Mouse (Mus musculus) heart, embryonic 12.5 days (tissue): Measurements from ENCODE around the gene 1700020N01Rik. TPM values are rescaled to one million over a fixed set of nuclear protein-coding genes. Genes with fewer than 3 reads are reported as not detected.

ENCODE experiments used
- ATAC-seq: fragments of 200-750 bp; cut with Nextera tagmentation; 2 replicates; pipeline ENCODE4 v1.8.0; 2017; ENCODE audit warnings: moderate TSS enrichment, moderate library complexity; ENCODE audit not compliant: insufficient number of reproducible peaks, low FRiP score
- H3K27ac ChIP-seq: fragments of 300-500 bp; sonication (generic); 2 replicates; pipeline ENCODE4 v1.5.1; 2016; ENCODE audit warnings: mild to moderate bottlenecking, moderate library complexity; ENCODE audit not compliant: poor library complexity, severe bottlenecking
- H3K27me3 ChIP-seq: fragments of 300-500 bp; sonication (generic); replicated peaks from 2 replicates; pipeline ENCODE4 v1.6.1; 2016; ENCODE audit warnings: mild to moderate bottlenecking, moderate library complexity
- H3K36me3 ChIP-seq: fragments of 300-500 bp; sonication (generic); 2 replicates; pipeline ENCODE4 v1.6.1; 2016; ENCODE audit warnings: mild to moderate bottlenecking, moderate library complexity
- H3K4me1 ChIP-seq: fragments of 300-500 bp; sonication (generic); replicated peaks from 2 replicates; pipeline ENCODE4 v1.6.1; 2016; ENCODE audit warnings: mild to moderate bottlenecking
- H3K4me2 ChIP-seq: fragments of 300-500 bp; sonication (generic); 2 replicates; pipeline ENCODE4 v1.6.1; 2016; ENCODE audit warnings: mild to moderate bottlenecking, moderate library complexity
- H3K4me3 ChIP-seq: fragments of 300-500 bp; sonication (generic); 2 replicates; pipeline ENCODE4 v1.5.1; 2016; ENCODE audit warnings: mild to moderate bottlenecking
- H3K9ac ChIP-seq: fragments of 300-500 bp; sonication (generic); 2 replicates; pipeline ENCODE4 v1.6.1; 2016; ENCODE audit warnings: mild to moderate bottlenecking, moderate library complexity
- H3K9me3 ChIP-seq: fragments of 300-500 bp; sonication (generic); replicated peaks from 2 replicates; pipeline ENCODE4 v1.6.1; 2016; ENCODE audit warnings: mild to moderate bottlenecking, moderate library complexity
- WGBS: fragments of 180-500 bp; shearing (Covaris S2); methylation state at CpG from one replicate; pipeline ENCODE4 v1.1.7; 2016; 5-methylcytosine and 5-hydroxymethylcytosine counted together
- polyA plus RNA-seq: library from polyadenylated mRNA; unstranded; fragments of >200 nt; fragmentation: Nextera tagmentation; extraction: Ambion mirVana; gene quantifications from 2 replicates; pipeline ENCODE4 v1.2.1, GENCODE M21; 2016

Gene 1700020N01Rik
- polyA plus RNA-seq, 1 experiment from 2014 or later, result 0.54 TPM

DNA sequence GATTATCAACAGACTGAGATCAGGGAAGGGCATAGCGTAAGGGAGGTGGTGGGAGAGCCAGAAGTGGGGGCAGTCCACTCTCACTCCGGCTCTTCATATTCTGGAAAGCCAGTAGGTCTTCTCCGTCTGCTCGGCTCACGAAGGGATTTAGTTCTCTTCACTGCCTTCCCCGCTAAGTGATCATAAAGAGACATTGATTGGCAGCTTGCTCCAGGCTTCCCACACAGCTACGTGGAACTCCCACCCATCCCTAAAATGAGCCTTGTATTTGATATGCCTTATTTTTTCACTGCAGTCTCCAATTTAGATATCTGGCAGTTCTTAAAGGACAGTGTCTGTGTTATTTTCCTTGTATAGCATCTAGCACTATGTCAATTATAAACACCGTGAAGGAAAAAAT is 11.5 kb downstream of the 1700020N01Rik start:
- Histone ChIP-seq H3K4me2 (no peak overlapping the region), H3K27me3 (no peaks in the 10 kb centered on the region), H3K9ac (no peak overlapping the region), H3K9me3 (no peaks in the 10 kb centered on the region), H3K27ac (no peak overlapping the region), H3K36me3 (no peaks in the 10 kb centered on the region), H3K4me1 (peaks cover 24% of the 10 kb centered on the region), H3K4me3 (no peak overlapping the region)
- ATAC-seq, result no peak
- WGBS, result 77% methylated on average over 8 of the region's 8 CpGs

DNA sequence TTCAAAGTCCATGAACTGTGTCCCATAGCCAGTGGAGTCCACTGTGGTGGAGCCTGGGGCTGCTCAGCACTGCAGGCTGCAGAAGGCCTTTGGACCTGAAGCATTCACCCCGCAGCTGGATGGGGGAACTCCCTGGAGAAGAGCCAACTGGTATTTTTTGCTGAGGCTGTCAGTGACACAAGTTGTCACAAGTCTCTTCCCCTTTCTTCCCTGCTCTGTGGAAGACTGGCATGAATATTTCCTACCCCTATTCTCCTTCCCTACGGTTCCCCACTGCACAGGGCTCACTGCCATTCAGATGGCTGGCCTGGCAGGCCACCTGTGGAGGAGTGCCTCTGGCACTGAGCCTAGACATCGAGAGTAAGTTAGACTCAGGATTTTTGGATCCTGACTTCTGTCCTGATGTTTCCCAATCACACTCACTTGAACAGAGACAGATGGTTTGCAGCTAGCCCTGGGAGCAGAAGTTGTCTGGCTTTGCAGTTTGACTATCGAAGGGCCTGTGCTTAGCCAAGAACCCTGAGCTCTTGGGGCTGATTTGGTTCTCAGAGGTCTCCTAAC is 12.1 kb downstream of the 1700020N01Rik start:
- Histone ChIP-seq H3K27me3 (no peaks in the 10 kb centered on the region), H3K27ac (0 out of 2 replicates have a peak overlapping the region, but pooled peaks have one; percentile 36), H3K4me2 (no peak overlapping the region), H3K36me3 (no peaks in the 10 kb centered on the region), H3K9ac (no peak overlapping the region; the same call in 1 of the 2 replicates), H3K4me1 (peaks cover 24% of the 10 kb centered on the region), H3K4me3 (no peak overlapping the region), H3K9me3 (no peaks in the 10 kb centered on the region)
- 49% methylated on average over 4 of the region's 4 CpGs for WGBS
- ATAC-seq, result no peak

DNA sequence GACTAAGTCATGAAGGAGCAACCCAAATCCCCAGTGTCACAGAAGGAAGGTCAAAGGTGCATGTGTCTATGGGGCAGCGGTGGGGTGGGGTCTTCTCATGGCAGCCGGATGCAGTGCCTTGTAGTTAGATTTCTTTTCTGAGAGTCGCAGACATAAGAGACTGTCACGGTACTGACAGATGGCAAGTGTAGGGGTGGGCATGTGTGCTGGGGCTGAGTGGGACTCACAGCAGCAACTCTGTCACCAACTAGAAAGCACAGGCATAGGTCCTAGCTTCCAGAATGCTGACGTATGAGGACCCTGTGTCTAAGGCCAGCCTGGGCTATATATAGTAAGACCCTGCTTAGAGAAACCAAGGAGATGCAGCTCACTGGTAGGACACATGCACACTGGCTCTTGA is 12.7 kb downstream of the 1700020N01Rik start:
- WGBS, result 76% methylated on average over 5 of the region's 5 CpGs
- H3K36me3 ChIP-seq, result no peaks in the 10 kb centered on the region
- peaks cover 24% of the 10 kb centered on the region for H3K4me1 ChIP-seq
- H3K27ac ChIP-seq, result 0 out of 2 replicates have a peak overlapping the region, but pooled peaks have one; percentile 36
- ATAC-seq, result no peak
- no peak overlapping the region for H3K4me2 ChIP-seq
- H3K9me3 ChIP-seq, result no peaks in the 10 kb centered on the region
- H3K4me3 ChIP-seq, result no peak overlapping the region
- H3K9ac ChIP-seq, result no peak overlapping the region
- no peaks in the 10 kb centered on the region for H3K27me3 ChIP-seq

DNA sequence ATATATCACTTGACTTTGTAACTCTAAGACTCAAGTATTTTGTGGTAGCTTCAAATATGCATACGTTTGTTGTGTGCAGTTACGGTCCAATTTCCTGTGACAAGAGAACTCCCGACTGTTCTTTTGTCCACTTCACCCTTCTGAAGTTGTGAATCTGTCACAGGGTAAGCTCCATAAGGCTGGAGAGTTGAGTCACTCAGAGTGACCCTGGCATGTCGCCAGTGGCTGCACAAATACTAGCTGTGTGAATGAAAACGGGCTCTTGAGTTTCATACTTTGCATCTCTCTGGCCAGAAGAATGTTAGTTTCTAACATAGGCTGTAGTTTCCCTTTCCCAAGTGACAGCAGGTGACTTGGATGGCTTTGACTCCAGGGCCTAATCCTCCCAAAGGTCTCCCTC is 14.0 kb downstream of the 1700020N01Rik start:
- H3K27me3 ChIP-seq, result no peaks in the 10 kb centered on the region
- no peaks in the 10 kb centered on the region for H3K36me3 ChIP-seq
- H3K27ac ChIP-seq, result no peak overlapping the region
- no peak for ATAC-seq
- H3K9me3 ChIP-seq, result no peaks in the 10 kb centered on the region
- 55% methylated on average over 5 of the region's 5 CpGs for whole genome bisulfite sequencing
- no peak overlapping the region for H3K9ac ChIP-seq
- H3K4me3 ChIP-seq, result no peak overlapping the region
- peaks cover 24% of the 10 kb centered on the region for H3K4me1 ChIP-seq
- H3K4me2 ChIP-seq, result no peak overlapping the region

DNA sequence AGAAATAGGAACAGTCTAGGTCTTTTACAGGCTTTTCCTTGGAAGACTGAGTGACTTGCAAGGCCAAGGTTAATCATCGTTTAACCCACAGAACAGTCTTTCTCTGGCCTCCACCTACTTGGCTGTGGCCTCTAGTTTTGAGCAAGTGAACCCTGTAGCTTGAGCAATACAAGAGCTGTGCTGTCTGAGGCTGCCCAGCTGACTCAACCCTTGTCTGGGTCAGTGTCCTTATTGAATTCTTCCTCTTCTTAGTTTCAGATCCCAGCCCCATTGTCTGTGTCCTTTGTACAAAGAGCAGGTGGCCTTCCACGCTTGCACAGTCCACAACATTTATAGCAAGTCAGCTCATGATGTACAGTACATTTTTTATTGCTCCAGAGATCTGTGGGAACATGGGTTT is 16.6 kb downstream of the 1700020N01Rik start:
- 73% methylated on average over 2 of the region's 2 CpGs for WGBS
- no peaks in the 10 kb centered on the region for H3K36me3 ChIP-seq
- no peaks in the 10 kb centered on the region for H3K9me3 ChIP-seq

DNA sequence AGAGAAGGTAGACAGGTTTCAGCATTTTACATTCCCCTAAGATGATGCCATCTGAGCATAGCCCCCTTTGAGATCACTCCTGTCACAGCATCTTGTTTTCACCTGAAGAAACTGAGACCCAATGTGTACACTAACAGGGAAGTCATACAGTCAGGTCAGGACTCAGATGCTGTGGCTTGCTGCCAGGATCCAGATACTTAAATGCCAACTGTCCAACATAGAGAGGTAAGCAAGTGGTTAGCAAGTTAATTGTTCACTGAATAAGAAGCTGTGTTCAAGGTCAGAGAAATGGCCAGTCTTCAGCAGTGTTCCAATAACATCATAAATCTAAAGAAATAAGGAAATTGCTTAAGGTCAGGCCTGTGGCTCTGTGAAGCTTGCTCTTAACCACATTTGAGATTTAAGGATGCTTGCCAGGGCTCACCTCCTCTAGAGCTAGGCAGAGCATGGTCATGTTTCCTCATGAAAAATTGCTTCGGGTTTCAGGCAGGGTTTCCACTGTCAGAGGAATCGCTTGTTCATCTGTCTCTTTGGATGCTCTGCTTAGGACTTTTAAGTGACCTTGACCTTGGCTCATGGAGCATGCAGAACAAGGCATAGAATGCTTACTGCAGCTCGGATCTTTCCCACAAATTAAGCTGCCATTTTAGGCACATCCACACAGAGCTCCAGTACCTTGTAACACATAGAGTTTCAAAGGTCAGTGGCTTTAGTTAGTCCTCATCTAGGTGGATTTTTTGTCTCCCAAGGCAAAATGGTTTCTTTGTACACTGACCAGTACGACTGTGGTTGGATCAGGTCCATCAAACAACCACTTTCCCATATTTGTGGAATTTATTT is 20.3 kb downstream of the 1700020N01Rik start:
- Histone ChIP-seq H3K9me3 (no peaks in the 10 kb centered on the region), H3K36me3 (no peaks in the 10 kb centered on the region), H3K9ac (no peak overlapping the region), H3K27me3 (no peaks in the 10 kb centered on the region), H3K4me2 (no peak overlapping the region), H3K4me3 (no peak overlapping the region), H3K27ac (no peak overlapping the region), H3K4me1 (peaks cover 4% of the 10 kb centered on the region; the same call in 1 of the 2 replicates)
- ATAC-seq, result no peak
- 84% methylated on average over 4 of the region's 4 CpGs for WGBS

More for the DNA sequence above, 16.6 kb downstream of the 1700020N01Rik start:
- Histone ChIP-seq H3K27ac (no peak overlapping the region), H3K9ac (no peak overlapping the region), H3K27me3 (no peaks in the 10 kb centered on the region), H3K4me3 (no peak overlapping the region), H3K4me2 (no peak overlapping the region), H3K4me1 (peaks cover 24% of the 10 kb centered on the region)
- ATAC-seq, result no peak

DNA sequence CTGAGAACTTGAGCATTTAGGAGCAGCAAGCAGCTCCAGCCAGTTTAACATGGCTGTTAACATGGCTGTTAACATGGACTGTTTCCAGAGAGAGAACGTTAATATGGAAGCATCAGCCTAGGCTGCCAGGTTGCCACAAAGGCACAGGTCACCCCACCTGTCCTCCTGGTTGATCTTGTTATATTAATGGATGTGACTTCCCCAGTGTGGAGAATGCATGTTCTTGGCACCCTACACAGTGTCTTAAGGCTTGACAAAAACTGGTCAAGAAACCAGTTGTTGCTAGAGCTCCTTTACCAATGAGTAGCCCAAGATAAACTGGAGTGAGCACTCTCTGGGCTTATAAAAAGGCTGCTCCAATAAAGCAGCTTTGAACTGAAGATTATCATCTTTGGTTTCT is 21.6 kb downstream of the 1700020N01Rik start:
- no peaks in the 10 kb centered on the region for H3K27me3 ChIP-seq
- WGBS, result 82% methylated on average over 1 of the region's 1 CpGs
- no peak overlapping the region for H3K27ac ChIP-seq
- no peak for ATAC-seq
- no peaks in the 10 kb centered on the region for H3K4me1 ChIP-seq
- no peaks in the 10 kb centered on the region for H3K9me3 ChIP-seq
- H3K4me3 ChIP-seq, result no peak overlapping the region
- no peak overlapping the region for H3K4me2 ChIP-seq
- no peak overlapping the region for H3K9ac ChIP-seq
- no peaks in the 10 kb centered on the region for H3K36me3 ChIP-seq

DNA sequence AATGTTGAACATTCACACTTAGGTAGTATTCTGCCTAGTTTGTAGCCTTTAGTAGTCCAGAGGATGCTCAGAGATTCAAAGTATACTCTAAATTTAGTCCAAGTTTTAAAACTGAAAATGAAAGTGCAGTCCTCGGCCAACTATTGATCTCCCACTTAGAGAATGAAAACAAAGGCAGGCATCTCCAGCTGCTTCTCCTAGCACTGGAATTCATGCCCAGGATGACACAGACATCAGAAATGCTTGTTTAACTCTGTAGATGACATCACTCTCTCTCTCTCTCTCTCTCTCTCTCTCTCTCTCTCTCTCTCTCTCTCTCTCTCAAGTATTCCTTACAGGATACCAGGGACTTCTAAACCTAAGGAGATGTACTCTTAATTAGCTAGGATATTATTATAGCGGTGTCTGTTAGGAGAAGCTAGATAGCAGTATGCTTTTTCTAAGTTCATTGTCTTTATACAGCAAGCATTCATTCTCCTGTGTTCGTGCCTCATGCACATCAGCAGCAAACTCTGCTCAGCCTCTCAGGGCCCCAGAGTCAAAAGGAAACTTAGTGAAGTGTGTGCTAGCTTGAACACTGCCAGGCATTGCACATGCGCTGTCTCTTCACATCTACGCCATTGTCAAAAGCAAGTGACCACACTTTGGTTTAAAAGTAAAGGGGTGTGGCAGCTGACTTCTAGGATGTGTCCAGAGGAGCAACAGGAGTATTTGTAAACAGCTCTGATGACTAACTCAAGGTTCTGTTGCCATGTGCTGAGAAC is 26.0 kb downstream of the 1700020N01Rik start:
- 70% methylated on average over 5 of the region's 5 CpGs for WGBS
- ATAC-seq, result no peak
- no peak overlapping the region for H3K27ac ChIP-seq
- no peaks in the 10 kb centered on the region for H3K36me3 ChIP-seq
- H3K4me3 ChIP-seq, result no peak overlapping the region
- H3K4me1 ChIP-seq, result no peaks in the 10 kb centered on the region
- H3K4me2 ChIP-seq, result no peak overlapping the region
- H3K27me3 ChIP-seq, result no peaks in the 10 kb centered on the region
- no peak overlapping the region for H3K9ac ChIP-seq
- no peaks in the 10 kb centered on the region for H3K9me3 ChIP-seq

DNA sequence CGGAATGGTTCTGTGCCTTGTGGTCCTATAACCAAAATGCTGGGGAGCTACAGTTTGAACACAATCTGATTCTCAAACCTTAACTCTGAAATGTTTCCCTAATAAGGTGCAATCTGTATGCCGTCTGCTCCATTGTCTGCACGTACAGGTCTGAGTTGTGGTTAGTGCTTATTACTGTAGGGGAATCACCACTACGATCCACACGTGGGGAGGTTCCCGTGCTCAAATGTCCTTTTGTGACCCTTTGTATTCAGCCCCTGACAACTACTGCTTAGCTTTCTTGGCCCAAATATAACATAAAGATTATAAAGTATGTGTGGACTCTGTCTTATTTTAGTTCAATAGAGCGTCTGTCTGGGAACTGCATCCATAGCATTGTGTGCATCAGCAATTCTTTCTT is 29.1 kb downstream of the 1700020N01Rik start:
- ATAC-seq, result no peak
- Histone ChIP-seq H3K4me3 (no peak overlapping the region), H3K27me3 (no peaks in the 10 kb centered on the region), H3K9me3 (no peaks in the 10 kb centered on the region), H3K4me1 (no peaks in the 10 kb centered on the region), H3K4me2 (no peak overlapping the region), H3K9ac (no peak overlapping the region), H3K27ac (no peak overlapping the region), H3K36me3 (no peaks in the 10 kb centered on the region)
- WGBS, result 84% methylated on average over 7 of the region's 7 CpGs

DNA sequence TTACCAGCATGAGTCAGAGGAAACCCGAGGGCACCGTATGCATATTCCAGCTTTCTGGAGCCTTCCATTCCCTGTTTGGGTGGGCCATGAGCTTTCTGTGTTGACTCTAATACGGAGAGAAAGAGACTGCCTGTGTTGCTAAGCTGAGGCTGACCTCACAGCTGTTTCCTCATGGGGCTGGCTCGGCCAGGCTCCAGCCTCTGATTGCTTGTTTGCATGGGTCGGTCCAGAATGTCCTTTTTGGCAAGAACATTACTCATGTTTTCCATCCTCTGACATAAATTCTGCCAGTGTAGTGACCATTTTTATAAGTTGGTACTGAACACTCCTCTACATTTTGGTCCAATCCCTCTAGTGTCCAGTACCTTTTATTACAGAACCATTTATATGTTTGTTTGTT is 35.6 kb downstream of the 1700020N01Rik start:
- Histone ChIP-seq H3K36me3 (no peaks in the 10 kb centered on the region), H3K27me3 (no peaks in the 10 kb centered on the region), H3K27ac (no peak overlapping the region), H3K4me3 (no peak overlapping the region), H3K9me3 (no peaks in the 10 kb centered on the region), H3K9ac (no peak overlapping the region), H3K4me1 (0 out of 2 replicates have a peak, but pooled peaks cover 6% of the 10 kb centered on the region), H3K4me2 (no peak overlapping the region)
- ATAC-seq, result no peak
- 70% methylated on average over 5 of the region's 5 CpGs for WGBS
